Mouse (Mus musculus) intestine, embryonic 14.5 days (tissue): Measurements from ENCODE around the gene 2810004N23Rik. TPM values are rescaled to one million over a fixed set of nuclear protein-coding genes. Genes with fewer than 3 reads are reported as not detected.

ENCODE experiments used
- ATAC-seq: fragments of 200-750 bp; cut with Nextera tagmentation; replicated peaks from 2 replicates; pipeline ENCODE4 v1.8.0; 2017; ENCODE audit warnings: low read depth, moderate number of reproducible peaks, moderate TSS enrichment, moderate library complexity; ENCODE audit not compliant: low FRiP score, low TSS enrichment
- DNase-seq: peaks from one replicate; pipeline ENCODE4 v3.0.0-alpha.2; 2018; ENCODE audit warnings: low spot score
- H3K27ac ChIP-seq: fragments of 300-500 bp; sonication (generic); 2 replicates; pipeline ENCODE4 v1.5.1; 2014; ENCODE audit warnings: low read depth, mild to moderate bottlenecking, control low read depth
- H3K27me3 ChIP-seq: fragments of 300-500 bp; sonication (generic); replicated peaks from 2 replicates; pipeline ENCODE4 v1.6.1; 2014; ENCODE audit warnings: low read length, control low read depth; ENCODE audit not compliant: control insufficient read depth, insufficient read depth
- H3K36me3 ChIP-seq: fragments of 300-500 bp; sonication (generic); 2 replicates; pipeline ENCODE4 v1.6.1; 2014; ENCODE audit warnings: low read length, control low read depth; ENCODE audit not compliant: control insufficient read depth, insufficient read depth
- H3K4me1 ChIP-seq: fragments of 300-500 bp; sonication (generic); replicated peaks from 2 replicates; pipeline ENCODE4 v1.6.1; 2014; ENCODE audit warnings: low read length, control low read depth, mixed read lengths; ENCODE audit not compliant: control insufficient read depth, insufficient read depth
- H3K4me2 ChIP-seq: fragments of 300-500 bp; sonication (generic); 2 replicates; pipeline ENCODE4 v1.6.1; 2014; ENCODE audit warnings: low read length
- H3K4me3 ChIP-seq: fragments of 300-500 bp; sonication (generic); 2 replicates; pipeline ENCODE4 v1.5.1; 2014; ENCODE audit warnings: low read depth, low read length, control low read depth, mixed read lengths
- H3K9ac ChIP-seq: fragments of 300-500 bp; sonication (generic); 2 replicates; pipeline ENCODE4 v1.6.1; 2014; ENCODE audit warnings: mild to moderate bottlenecking, low read length
- H3K9me3 ChIP-seq: fragments of 300-500 bp; sonication (generic); 2 replicates; pipeline ENCODE4 v1.6.1; 2016; ENCODE audit warnings: low read length, control low read depth; ENCODE audit not compliant: control insufficient read depth
- WGBS: fragments of 180-500 bp; shearing (Covaris S2); extraction: QIAGEN DNeasy Blood & Tissue Kit; methylation state at CpG from one replicate; pipeline ENCODE4 v1.1.7; 2014; 5-methylcytosine and 5-hydroxymethylcytosine counted together
- polyA plus RNA-seq: library from polyadenylated mRNA; unstranded; fragments of >200 nt; fragmentation: Nextera tagmentation; extraction: Ambion mirVana; gene quantifications from 2 replicates; pipeline ENCODE4 v1.2.1, GENCODE M21; 2014

The 2810004N23Rik gene
- polyA plus RNA-seq, 1 experiment from 2014 or later: 45.2 TPM

DNA sequence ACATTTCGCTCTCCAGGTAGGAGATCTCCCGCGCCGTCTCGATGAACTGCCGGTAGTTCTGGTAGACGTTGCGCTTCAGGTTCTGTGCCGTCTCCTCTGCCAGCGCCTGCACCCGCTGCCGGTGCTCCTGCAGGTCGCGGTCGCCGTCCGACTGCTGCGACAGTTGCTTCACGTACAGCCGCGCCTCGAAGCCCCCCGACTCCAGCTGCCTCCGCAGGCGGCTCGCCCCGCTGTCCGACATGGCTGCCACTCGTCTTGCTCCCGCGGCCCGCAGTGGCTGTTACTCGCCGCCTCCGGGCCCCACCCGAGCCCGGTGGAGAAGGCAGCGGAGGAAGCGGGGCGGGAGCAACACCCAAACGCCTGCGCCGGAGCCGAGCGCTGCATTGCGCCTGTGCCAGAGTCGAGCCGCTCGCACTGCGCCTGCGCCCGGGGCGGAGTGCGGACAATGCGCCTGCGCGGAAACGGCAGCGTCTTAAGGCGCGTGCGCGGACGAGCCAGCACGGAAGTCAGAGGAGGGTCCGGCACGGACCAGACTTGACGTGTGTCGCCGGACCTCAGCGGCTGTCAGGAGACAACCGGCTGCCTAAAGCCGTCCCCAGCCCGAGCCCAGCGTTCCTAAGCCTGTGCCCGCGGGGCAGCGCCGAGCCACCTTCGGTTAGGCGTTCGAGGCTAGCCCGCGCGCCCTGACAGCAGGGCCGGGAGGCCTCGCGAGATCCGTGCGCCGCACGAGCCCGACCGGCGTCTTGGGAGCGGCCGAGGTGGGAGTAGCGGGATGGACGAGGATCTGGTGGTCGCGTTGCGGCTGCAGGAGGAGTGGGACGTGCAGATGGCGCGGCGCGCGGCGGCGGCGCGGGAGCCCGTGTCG lies 34.7 kb upstream of the 2810004N23Rik start, which contains the start of the genes Exoc8 and Sprtn:
Gene Exoc8 (minus strand): TSS at position 320 of the 865 bp plus-strand sequence.
Gene Sprtn (plus strand): TSS at position 501 of the 865 bp plus-strand sequence.
- Histone ChIP-seq H3K9ac (peak within 1 kb of the TSS; percentile 74), H3K9me3 (no peaks in the 10 kb centered on the region), H3K27ac (peak within 1 kb of the TSS; percentile 52), H3K27me3 (no peaks in the 10 kb centered on the region), H3K4me2 (peak within 1 kb of the TSS; percentile 96), H3K4me1 (peaks cover 20% of the 10 kb centered on the region), H3K4me3 (peak within 1 kb of the TSS; percentile 96), H3K36me3 (peaks cover 43% of the 10 kb centered on the region)
- under 1% methylated on average over 114 of the region's 114 CpGs for WGBS
- ATAC-seq (peak; percentile 78), DNase-seq (peak; percentile 98)

DNA sequence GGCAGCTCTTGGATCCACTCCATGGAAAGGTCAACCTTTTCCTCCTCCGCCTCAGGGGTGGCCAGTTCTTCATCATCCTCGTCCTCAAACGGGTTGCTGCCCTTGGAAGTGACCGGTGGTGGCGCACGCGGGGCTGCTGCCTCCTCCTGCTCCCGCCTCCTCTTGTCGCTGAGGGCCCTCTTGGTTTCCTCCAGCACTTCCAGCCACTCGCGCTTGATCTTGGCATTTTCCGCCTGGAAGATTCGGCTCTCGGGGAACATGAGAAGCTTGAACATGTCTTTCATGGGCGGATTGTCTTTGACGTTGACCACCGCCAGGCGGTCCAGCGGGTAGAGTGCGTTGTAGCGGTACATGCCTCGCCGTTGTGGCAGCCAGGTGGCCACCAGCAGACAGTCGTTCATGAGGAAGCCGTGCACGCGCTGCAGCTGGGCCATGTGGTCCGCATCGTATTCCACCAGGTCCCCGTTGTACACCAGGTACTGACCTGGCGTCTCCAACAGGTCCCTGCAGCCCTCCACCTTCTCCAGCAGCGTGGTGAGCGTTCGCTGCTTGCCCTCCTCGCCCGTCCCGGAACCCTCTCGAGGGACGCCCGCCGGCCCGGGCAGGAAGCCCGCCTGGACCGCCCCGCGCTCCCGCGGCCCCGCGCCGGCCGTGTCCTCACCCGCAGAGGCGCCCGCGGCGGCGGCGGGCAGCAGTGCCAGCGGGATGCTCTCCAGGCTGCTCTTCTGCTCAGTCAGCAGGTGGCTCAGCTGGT lies 33.9 kb upstream of the 2810004N23Rik start:
- H3K4me3 ChIP-seq: peak overlapping the region; percentile 96
- H3K9me3 ChIP-seq: no peaks in the 10 kb centered on the region
- H3K36me3 ChIP-seq: peaks cover 38% of the 10 kb centered on the region
- ATAC-seq: peak; percentile 32
- peak; percentile 80 for DNase-seq
- 1% methylated on average over 60 of the region's 60 CpGs for WGBS
- no peaks in the 10 kb centered on the region for H3K27me3 ChIP-seq
- peak overlapping the region; percentile 52 for H3K27ac ChIP-seq
- H3K4me1 ChIP-seq: peaks cover 20% of the 10 kb centered on the region
- H3K9ac ChIP-seq: peak overlapping the region; percentile 74
- peak overlapping the region; percentile 96 for H3K4me2 ChIP-seq

DNA sequence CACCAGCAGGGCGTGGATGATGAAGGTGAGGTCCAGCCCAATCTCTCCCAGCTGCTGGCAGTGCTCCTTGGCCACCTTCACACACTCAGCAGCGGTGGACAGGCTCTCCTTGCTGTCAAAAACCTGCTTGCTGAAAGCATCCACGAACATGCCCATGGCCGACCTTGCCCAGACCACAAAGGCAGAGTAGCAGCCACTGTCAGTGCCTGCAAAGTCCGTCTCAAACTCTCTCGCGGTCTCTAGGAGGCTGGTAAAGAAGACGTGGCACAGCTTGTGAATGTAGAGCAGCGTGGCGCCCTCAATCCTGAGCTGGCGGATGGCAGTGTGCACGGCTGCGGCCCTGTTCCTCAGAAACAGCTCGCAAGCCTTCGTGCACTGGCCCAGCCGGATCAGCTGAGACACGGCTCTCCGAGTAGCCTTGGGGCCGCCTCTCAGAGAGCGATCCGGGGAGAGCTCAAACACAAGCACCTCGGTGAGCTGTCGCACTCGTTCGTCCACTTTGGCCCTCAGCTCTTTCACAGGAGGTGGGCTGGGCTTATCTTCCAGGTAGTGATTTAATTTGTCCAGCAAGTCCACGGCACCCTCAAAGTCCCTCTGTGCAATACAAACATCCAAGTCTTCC lies 33.2 kb upstream of the 2810004N23Rik start:
- 76% methylated on average over 26 of the region's 26 CpGs for WGBS
- peak; percentile 57 for DNase-seq
- H3K4me1 ChIP-seq: peaks cover 20% of the 10 kb centered on the region
- H3K27me3 ChIP-seq: no peaks in the 10 kb centered on the region
- peak overlapping the region; percentile 74; the same call in 1 of the 2 replicates for H3K9ac ChIP-seq
- H3K4me3 ChIP-seq: peak overlapping the region; percentile 96
- H3K27ac ChIP-seq: 0 out of 2 replicates have a peak overlapping the region, but pooled peaks have one; percentile 5
- ATAC-seq: no peak
- no peaks in the 10 kb centered on the region for H3K9me3 ChIP-seq
- peak overlapping the region; percentile 96 for H3K4me2 ChIP-seq
- H3K36me3 ChIP-seq: peaks cover 40% of the 10 kb centered on the region

DNA sequence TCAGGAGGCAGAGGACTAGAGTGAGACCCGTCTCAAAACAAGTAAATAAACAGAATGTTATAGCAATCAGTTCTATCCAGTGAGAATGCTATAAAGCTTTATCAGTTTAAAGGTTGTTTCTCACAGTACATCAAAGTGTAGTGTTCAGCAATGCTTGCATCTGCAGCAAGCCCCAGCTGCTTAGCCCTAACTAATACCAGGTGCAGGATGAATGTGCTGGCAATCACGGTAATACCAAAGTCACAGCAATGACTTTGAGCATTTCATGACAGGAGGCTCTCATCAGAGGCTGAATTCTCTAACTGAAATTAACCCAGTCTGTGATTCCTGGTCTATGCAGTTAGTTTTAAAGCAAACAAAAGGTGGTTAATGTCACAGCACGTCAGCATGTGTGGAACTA lies 29.7 kb upstream of the 2810004N23Rik start:
- H3K4me3 ChIP-seq: no peak overlapping the region
- ATAC-seq (no peak), DNase-seq (no peak)
- peaks cover 14% of the 10 kb centered on the region for H3K4me1 ChIP-seq
- peaks cover 62% of the 10 kb centered on the region for H3K36me3 ChIP-seq
- no peak overlapping the region for H3K4me2 ChIP-seq
- H3K9ac ChIP-seq: no peak overlapping the region
- WGBS: 69% methylated on average over 3 of the region's 3 CpGs
- no peaks in the 10 kb centered on the region for H3K27me3 ChIP-seq
- no peak overlapping the region for H3K27ac ChIP-seq
- 0 out of 2 replicates have a peak, but pooled peaks cover 6% of the 10 kb centered on the region for H3K9me3 ChIP-seq

DNA sequence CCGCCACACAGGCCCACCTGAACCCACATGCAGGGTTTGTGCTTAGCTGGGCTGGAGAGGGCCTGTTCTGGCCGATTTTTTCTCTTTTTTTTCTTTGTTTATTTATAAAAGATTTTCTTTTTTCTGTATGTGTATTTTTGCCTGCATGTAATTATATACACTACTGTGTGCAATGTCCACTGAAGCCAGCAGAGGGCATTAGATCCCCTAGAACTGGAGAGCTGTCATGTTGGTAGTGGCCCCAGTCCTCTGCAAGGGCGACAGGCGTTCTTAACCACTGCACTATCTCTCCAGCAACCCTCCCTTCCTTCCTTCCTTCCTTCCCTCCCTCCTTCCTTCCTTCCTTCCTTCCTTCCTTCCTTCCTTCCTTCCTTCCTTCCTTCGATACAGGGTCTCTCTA lies 25.5 kb upstream of the 2810004N23Rik start:
- Histone ChIP-seq H3K4me3 (no peak overlapping the region), H3K9ac (no peak overlapping the region), H3K27me3 (no peaks in the 10 kb centered on the region), H3K9me3 (0 out of 2 replicates have a peak, but pooled peaks cover 6% of the 10 kb centered on the region), H3K4me1 (no peaks in the 10 kb centered on the region), H3K4me2 (no peak overlapping the region), H3K36me3 (peaks cover 88% of the 10 kb centered on the region), H3K27ac (no peak overlapping the region)
- ATAC-seq (no peak), DNase-seq (no peak)
- WGBS: 95% methylated on average over 5 of the region's 5 CpGs

DNA sequence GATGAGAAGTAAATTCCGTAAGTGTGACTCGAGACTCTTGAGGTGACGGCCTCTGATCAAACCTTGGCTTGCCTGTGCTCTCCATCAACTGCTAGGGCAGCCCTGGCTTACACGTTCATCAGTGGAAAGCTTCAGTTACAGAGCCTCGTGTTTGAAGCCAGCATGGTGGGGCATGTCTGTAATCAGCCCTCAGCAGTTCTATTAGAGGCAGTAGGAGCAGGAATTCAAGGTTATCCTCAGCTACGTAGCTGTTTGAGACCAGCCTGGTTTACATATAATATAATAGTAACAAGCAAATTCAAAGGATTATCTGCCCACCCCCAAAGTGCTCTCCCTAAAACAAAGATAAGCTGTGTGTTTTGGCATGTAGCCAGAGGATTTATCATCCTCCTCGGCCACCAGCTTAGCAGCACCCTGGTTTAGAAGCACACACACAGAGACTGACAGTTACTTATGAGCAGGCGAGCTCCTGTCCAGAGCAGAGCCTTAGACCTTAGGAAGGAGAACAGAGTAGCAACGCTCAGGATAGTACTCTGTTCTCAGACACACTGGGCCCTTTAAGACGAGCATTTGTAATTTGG lies 16.1 kb upstream of the 2810004N23Rik start:
- no peaks in the 10 kb centered on the region for H3K4me1 ChIP-seq
- no peak for ATAC-seq
- H3K4me2 ChIP-seq: no peak overlapping the region
- H3K4me3 ChIP-seq: no peak overlapping the region
- peaks cover 95% of the 10 kb centered on the region for H3K36me3 ChIP-seq
- no peak for DNase-seq
- 75% methylated on average over 10 of the region's 10 CpGs for WGBS
- no peak overlapping the region for H3K27ac ChIP-seq
- no peak overlapping the region for H3K9ac ChIP-seq
- H3K9me3 ChIP-seq: no peaks in the 10 kb centered on the region
- H3K27me3 ChIP-seq: no peaks in the 10 kb centered on the region

DNA sequence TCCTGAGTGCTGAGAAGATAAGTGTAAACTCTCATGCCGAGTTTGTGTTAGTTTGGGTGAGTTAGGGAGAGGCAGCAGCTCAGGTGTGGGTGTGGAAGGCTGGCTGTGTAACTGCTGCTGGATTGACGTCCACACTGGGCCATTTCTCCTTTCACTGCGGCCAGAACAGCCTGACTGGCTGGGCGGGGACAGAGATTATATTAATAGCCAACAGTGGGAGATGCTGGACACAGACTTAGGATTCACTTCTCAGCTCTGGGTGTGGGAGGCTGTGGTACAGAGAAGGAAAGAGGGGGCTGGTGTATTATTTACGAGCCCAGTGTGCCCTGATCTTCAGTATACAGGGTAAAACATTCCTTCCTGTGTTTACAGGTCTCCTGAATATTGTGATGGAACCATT lies 15.2 kb upstream of the 2810004N23Rik start:
- no peaks in the 10 kb centered on the region for H3K4me1 ChIP-seq
- H3K27ac ChIP-seq: no peak overlapping the region
- no peak overlapping the region for H3K4me3 ChIP-seq
- no peak for DNase-seq
- H3K36me3 ChIP-seq: peaks cover 95% of the 10 kb centered on the region
- WGBS: 84% methylated on average over 5 of the region's 5 CpGs
- ATAC-seq: no peak
- H3K4me2 ChIP-seq: no peak overlapping the region
- H3K9me3 ChIP-seq: no peaks in the 10 kb centered on the region
- no peaks in the 10 kb centered on the region for H3K27me3 ChIP-seq
- no peak overlapping the region for H3K9ac ChIP-seq

DNA sequence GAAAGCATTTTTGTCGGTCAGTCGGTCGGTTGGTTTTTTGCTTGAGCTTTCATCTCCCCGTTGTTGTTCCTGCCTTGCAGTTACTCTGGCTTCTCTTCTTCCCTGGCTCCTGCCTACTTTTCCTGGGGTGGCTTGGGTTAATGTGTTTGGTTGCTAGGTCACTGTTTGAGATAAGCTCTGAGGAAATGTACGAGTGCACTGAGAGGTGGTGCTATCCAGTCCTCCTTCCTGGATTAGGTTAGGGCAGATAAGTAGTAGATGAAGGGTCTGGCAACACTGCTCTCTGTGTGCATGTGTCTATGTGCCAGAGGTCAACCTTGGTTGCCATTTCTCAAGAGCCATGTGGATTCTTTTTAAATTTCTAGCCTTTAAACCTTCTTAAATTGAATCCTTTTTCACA lies 9.8 kb upstream of the 2810004N23Rik start:
- Histone ChIP-seq H3K9me3 (no peaks in the 10 kb centered on the region), H3K9ac (no peak overlapping the region), H3K4me1 (no peaks in the 10 kb centered on the region), H3K36me3 (peaks cover 68% of the 10 kb centered on the region), H3K4me2 (no peak overlapping the region), H3K27me3 (no peaks in the 10 kb centered on the region), H3K27ac (no peak overlapping the region), H3K4me3 (no peak overlapping the region)
- no peak for DNase-seq
- ATAC-seq: peak; percentile 58; the same call in 1 of the 2 replicates
- 76% methylated on average over 5 of the region's 5 CpGs for WGBS
